Mouse (Mus musculus): Measurements from ENCODE around the gene Fhit.

GRCm38 (mm10) chr14:10880749-10881148, 281.1 kb downstream of the Fhit start:
- TF ChIP-seq TAL1 (IDR thresholded peaks at IDR 0.05; ENCODE audit: low read length) (no peak), GATA1 (IDR thresholded peaks at IDR 0.05; ENCODE audit: low read length) (no peak)

Measured in erythroblast, embryonic 14.5 days (primary cell).